ENCODE assay signal across 18 mouse cellular contexts in the genomic region with DNA sequence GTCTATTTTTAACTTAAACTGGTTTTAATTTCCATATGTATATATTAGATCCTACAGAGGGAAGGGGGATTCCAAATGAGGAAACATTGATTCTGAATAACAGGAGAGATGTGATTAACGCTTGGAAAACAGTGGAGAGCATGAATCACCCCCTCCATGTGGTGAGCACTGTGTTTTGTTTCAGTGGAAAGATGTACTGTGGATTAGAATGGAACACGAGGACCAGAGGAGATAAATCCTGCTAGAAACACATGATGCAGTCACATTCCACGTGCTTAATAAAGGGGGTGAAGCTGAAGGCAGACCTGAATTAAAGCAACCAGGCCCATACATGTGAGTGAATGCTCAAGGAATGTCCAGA.
DNase-seq lines count a peak whose midpoint lies in the region; ATAC-seq lines count a peak whose summit lies in the region.
"Had no signal": no experiment of that assay in that cellular context is flagged by ENCODE, and none has a peak within 500 bp of the region (broad histone marks: within the 10 kb centered on the region; RNA-seq: fewer than 3 reads in every experiment).

No protein-coding gene starts in this region.

- peaks cover 20% of the 10 kb centered on the region for H3K4me1 ChIP-seq in heart, embryonic 16.5 days (ENCODE audit: control insufficient read depth, insufficient read depth, low read length)
- H3K4me1 ChIP-seq: liver, embryonic 15.5 days had no signal

- 15% methylated on average over 3 of the region's 3 CpGs for WGBS in heart, embryonic 16.5 days

- intact Hi-C loops in heart, postnatal 25 days (cut with DNase I) = no loop called here

- H3K36me3 ChIP-seq in heart, embryonic 16.5 days (ENCODE audit: control insufficient read depth, insufficient read depth) = no peaks in the 10 kb centered on the region
- H3K36me3 ChIP-seq: heart, embryonic 10.5 days; hindbrain, embryonic 13.5 days; kidney, embryonic 15.5 days; limb, embryonic 15.5 days; liver, embryonic 15.5 days; midbrain, embryonic 15.5 days; neural tube, embryonic 15.5 days had no signal

- no peak overlapping the region for H3K9ac ChIP-seq in heart, embryonic 16.5 days (ENCODE audit: low read length)
- H3K9ac ChIP-seq: hindbrain, embryonic 13.5 days; kidney, embryonic 15.5 days; limb, embryonic 15.5 days; liver, embryonic 15.5 days; midbrain, embryonic 15.5 days; neural tube, embryonic 15.5 days had no signal

- no peak for DNase-seq in frontal cortex, postnatal 25 days (ENCODE audit: low spot score in 2 of 2)
- no peak for DNase-seq in heart, postnatal 25 days (ENCODE audit: low spot score)
- DNase-seq in Muller cell, postnatal 12 days (ENCODE audit: inconsistent ontology term) = peak; percentile 78
- DNase-seq in brain, adult 2 months (ENCODE audit: low read depth, low spot score) = peak; percentile 54
- DNase-seq in cerebellum, postnatal 36 days = no peak
- DNase-seq in embryo, embryonic 10.5 days (ENCODE audit: low spot score) = no peak
- DNase-seq: thymus, postnatal 25 days had no signal

- no peaks in the 10 kb centered on the region for H3K27me3 ChIP-seq in heart, embryonic 16.5 days (ENCODE audit: control insufficient read depth, insufficient read depth, low read length)
- H3K27me3 ChIP-seq: CH12.LX; hindbrain, embryonic 13.5 days; kidney, embryonic 15.5 days; limb, embryonic 15.5 days; liver, embryonic 15.5 days; midbrain, embryonic 15.5 days; neural tube, embryonic 15.5 days had no signal

- no peak overlapping the region for H3K4me3 ChIP-seq in heart, embryonic 16.5 days (ENCODE audit: low read length)
- H3K4me3 ChIP-seq: heart, embryonic 10.5 days; hindbrain, embryonic 13.5 days; kidney, embryonic 15.5 days; limb, embryonic 15.5 days; liver, embryonic 15.5 days; midbrain, embryonic 15.5 days; neural tube, embryonic 15.5 days had no signal

- no peaks in the 10 kb centered on the region for H3K9me3 ChIP-seq in heart, embryonic 16.5 days (replicated peaks; ENCODE audit: control insufficient read depth, low read length)
- H3K9me3 ChIP-seq: heart, embryonic 10.5 days; hindbrain, embryonic 13.5 days; kidney, embryonic 15.5 days; limb, embryonic 15.5 days; liver, embryonic 15.5 days; midbrain, embryonic 15.5 days; neural tube, embryonic 15.5 days had no signal

- peak overlapping the region; percentile 73 for H3K27ac ChIP-seq in heart, embryonic 16.5 days (ENCODE audit: low read length)
- H3K27ac ChIP-seq: heart, embryonic 10.5 days; hindbrain, embryonic 13.5 days; kidney, embryonic 15.5 days; liver, embryonic 15.5 days; midbrain, embryonic 15.5 days had no signal

- peak overlapping the region; percentile 37; the same call in 1 of the 2 replicates for H3K4me2 ChIP-seq in heart, embryonic 16.5 days (ENCODE audit: low read depth, low read length)
- H3K4me2 ChIP-seq: hindbrain, embryonic 13.5 days; kidney, embryonic 15.5 days; limb, embryonic 15.5 days; liver, embryonic 15.5 days; midbrain, embryonic 15.5 days; neural tube, embryonic 15.5 days had no signal

- ATAC-seq in frontal cortex, adult (ENCODE audit: low TSS enrichment) = peak; percentile 16; the same call in 1 of the 2 replicates
- ATAC-seq in heart, embryonic 16.5 days (replicated peaks; ENCODE audit: extremely low read depth, insufficient read depth, low FRiP score) = no peak
- ATAC-seq: inflammation-experienced regulatory T-cells, adult 6 months; midbrain, embryonic 15.5 days had no signal

Comparison
In these comparisons a context has a peak if more than half of its experiments do, and no peak if none do; other contexts are left out.
1. DNase-seq: peak in Muller cell, postnatal 12 days (single experiment) and brain, adult 2 months (single experiment); none in frontal cortex, postnatal 25 days (0 of 2), heart, postnatal 25 days (single experiment), cerebellum, postnatal 36 days (0 of 2) and embryo, embryonic 10.5 days (single experiment).